Mouse (Mus musculus) stomach, postnatal 0 days (tissue): Measurements from ENCODE around the gene Casq1. TPM values are rescaled to one million over a fixed set of nuclear protein-coding genes. Genes with fewer than 3 reads are reported as not detected.
"Not testable (repeated sequence)": the region's sequence is repeated elsewhere in the genome, so short reads cannot be mapped to it uniquely, and the experiment has no call there.

Experiments used
- ATAC-seq: fragments of 200-750 bp; cut with Nextera tagmentation; 2 replicates; pipeline ENCODE4 v1.8.0; 2017; ENCODE audit not compliant: low FRiP score, low TSS enrichment
- DNase-seq: peaks from one replicate; pipeline ENCODE4 v3.0.0-alpha.2; 2016; ENCODE audit warnings: low spot score
- H3K27ac ChIP-seq: fragments of 300-500 bp; sonication (generic); replicated peaks from 2 replicates; pipeline ENCODE4 v1.5.1; 2014; ENCODE audit warnings: mild to moderate bottlenecking, control low read depth
- H3K27me3 ChIP-seq: fragments of 300-500 bp; sonication (generic); 2 replicates; pipeline ENCODE4 v1.6.1; 2014; ENCODE audit warnings: low read length; ENCODE audit not compliant: control insufficient read depth, insufficient read depth
- H3K36me3 ChIP-seq: fragments of 300-500 bp; sonication (generic); 2 replicates; pipeline ENCODE4 v1.6.1; 2014; ENCODE audit warnings: low read length, mixed read lengths; ENCODE audit not compliant: control insufficient read depth, insufficient read depth
- H3K4me1 ChIP-seq: fragments of 300-500 bp; sonication (generic); replicated peaks from 2 replicates; pipeline ENCODE4 v1.6.1; 2014; ENCODE audit warnings: antibody characterized with exemption; ENCODE audit not compliant: control insufficient read depth, insufficient read depth
- H3K4me2 ChIP-seq: fragments of 300-500 bp; sonication (generic); replicated peaks from 2 replicates; pipeline ENCODE4 v1.6.1; 2014; ENCODE audit warnings: low read depth, mild to moderate bottlenecking, control low read depth, moderate library complexity
- H3K4me3 ChIP-seq: fragments of 300-500 bp; sonication (generic); 2 replicates; pipeline ENCODE4 v1.5.1; 2014; ENCODE audit warnings: low read depth, low read length, control low read depth
- H3K9ac ChIP-seq: fragments of 300-500 bp; sonication (generic); 2 replicates; pipeline ENCODE4 v1.6.1; 2014; ENCODE audit warnings: mild to moderate bottlenecking, low read length, control low read depth, mixed read lengths
- H3K9me3 ChIP-seq: fragments of 300-500 bp; sonication (generic); 2 replicates; pipeline ENCODE4 v1.6.1; 2016; ENCODE audit warnings: low read length; ENCODE audit not compliant: control insufficient read depth
- CTCF ChIP-seq: IDR thresholded peaks from 2 replicates; pipeline ENCODE4 v1.5.1; 2016; ENCODE audit warnings: antibody characterized with exemption, low read depth, mild to moderate bottlenecking, moderate library complexity
- EP300 ChIP-seq: optimal IDR thresholded peaks from 2 replicates; pipeline ENCODE3; 2016; ENCODE audit warnings: antibody characterized with exemption
- WGBS: fragments of 180-500 bp; shearing (Covaris S2); extraction: QIAGEN DNeasy Blood & Tissue Kit; methylation state at CpG from one replicate; pipeline ENCODE4 v1.1.7; 2014; 5-methylcytosine and 5-hydroxymethylcytosine counted together
- polyA plus RNA-seq: library from polyadenylated mRNA; unstranded; fragments of >200 nt; fragmentation: Nextera tagmentation; extraction: Ambion mirVana; gene quantifications from 2 replicates; pipeline ENCODE4 v1.2.1, GENCODE M21; 2015

Casq1 gene
- polyA plus RNA-seq, result 9.8 and 9.9 TPM in 2 replicates

DNA sequence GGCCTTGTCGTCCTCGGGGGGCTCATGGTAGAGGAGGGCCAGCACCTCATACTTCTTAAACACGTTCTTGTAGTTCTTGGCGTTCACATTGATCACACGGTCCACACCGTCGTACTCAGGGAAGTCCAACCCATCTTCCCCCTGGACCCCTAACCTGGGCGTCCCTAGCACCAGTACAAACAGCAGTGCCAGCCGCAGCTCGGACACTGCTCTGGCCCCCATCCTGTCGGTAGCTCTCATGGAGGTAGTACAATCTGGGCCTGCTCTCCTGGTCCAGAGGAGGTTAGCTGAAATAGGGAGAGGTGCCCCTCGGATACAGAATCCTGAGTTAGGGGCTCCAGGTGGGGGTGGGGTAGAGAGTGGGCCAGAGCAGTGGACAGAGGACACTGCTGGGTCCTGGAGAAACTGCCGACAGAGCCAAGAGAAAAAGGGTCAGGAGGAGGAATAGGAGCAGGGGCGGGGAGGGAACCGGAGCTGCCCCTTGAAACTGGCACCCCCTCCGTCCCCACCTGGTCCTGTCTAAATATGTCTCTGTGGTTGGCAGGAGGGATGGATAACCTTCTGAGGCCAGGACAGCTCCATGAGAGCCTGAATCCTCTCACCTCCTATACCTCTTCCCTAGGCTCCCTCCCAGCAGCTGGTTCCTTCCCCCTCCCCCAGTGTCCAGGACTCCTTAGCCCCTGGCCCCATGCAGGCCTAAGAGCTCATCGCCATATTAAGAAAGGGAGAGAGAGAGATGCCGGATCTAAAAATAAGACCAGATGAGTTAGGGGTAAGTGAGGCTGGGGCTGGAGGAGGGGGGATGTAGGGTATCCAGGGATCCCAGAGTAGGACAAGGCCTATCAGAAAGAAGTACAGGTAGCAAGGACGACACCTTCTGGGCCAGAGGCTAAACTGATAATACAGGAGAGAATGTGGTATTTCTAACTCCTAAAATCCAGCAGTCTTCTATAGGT is at the start of gene Casq1:
TSS of gene Casq1 (minus strand) at position 418 of the 956 bp plus-strand sequence.
- no peaks in the 10 kb centered on the region for H3K9me3 ChIP-seq
- peaks cover 12% of the 10 kb centered on the region; the same call in 1 of the 2 replicates for H3K4me1 ChIP-seq
- no peak for ATAC-seq
- peak within 1 kb of the TSS; percentile 45; the same call in 1 of the 2 replicates for H3K27ac ChIP-seq
- H3K4me2 ChIP-seq, result peak within 1 kb of the TSS; percentile 14; the same call in 1 of the 2 replicates
- H3K27me3 ChIP-seq, result no peaks in the 10 kb centered on the region
- no peak within 1 kb of the TSS for H3K4me3 ChIP-seq
- H3K9ac ChIP-seq, result 0 out of 2 replicates have a peak within 1 kb of the TSS, but pooled peaks have one; percentile 27
- no peak for TF ChIP-seq CTCF
- no peak for TF ChIP-seq EP300
- DNase-seq, result no peak
- 77% methylated on average over 19 of the region's 19 CpGs for WGBS
- H3K36me3 ChIP-seq, result no peaks in the 10 kb centered on the region

DNA sequence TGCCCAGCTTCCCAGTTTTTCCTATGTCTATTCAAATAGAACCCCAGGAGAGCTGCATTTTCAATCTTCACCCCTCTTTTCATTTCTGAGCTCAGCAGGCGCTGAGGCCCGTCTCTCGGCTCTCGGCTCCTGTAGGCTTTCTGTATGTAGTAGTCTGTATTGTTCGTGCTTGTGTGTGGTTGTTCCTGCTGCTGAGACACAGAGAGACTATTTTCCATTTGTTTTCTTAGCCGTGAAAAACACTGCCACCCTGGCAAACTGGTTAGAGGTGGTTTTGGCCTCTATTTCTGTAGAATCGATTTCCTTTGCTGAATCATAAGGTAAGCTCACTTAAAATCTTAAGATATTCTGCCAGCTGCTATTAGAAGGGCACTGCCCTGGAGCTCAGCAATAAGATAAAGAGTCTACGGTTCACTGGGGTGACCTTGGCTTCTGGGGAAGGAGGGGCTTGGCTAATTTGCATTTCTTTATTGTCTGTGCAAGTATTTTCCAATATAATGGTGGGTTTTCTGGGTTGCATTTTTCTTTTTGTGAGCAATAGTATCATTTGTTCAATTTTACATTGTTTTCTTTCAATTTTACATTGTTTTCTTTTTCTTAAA is 41.9 kb upstream of the Casq1 start, which contains the start of gene Igsf8:
TSS of gene Igsf8 (plus strand) at position 165 of the 602 bp plus-strand sequence.
- no peak within 1 kb of the TSS for H3K27ac ChIP-seq
- no peak for ATAC-seq

DNA sequence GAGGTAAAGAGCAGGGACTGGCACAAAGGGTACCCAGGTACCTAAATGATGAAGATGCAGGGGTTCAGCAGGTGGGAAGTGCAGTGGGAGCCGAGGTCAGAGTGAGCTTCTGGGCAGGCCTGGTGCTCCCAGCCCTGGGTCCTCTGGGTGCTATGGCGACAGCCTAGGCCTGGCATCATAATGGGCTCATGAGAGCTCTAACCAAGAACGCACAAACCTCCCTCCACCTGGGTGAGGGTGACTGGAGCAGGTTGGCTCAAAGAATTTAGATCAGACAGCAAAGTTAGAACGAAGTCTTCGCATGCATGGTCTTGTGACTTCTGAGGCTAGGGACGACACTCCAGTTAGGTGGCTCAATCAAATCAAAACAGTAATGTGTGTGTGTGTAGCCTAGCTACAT is 38.6 kb upstream of the Casq1 start, which contains the start of gene Atp1a4:
TSS of gene Atp1a4 (minus strand) at position 101 of the 400 bp plus-strand sequence.
- 90% methylated on average over 6 of the region's 6 CpGs for WGBS
- ATAC-seq (no peak), DNase-seq (no peak)
- H3K36me3 ChIP-seq, result no peaks in the 10 kb centered on the region
- no peaks in the 10 kb centered on the region for H3K9me3 ChIP-seq
- H3K27me3 ChIP-seq, result no peaks in the 10 kb centered on the region
- H3K27ac ChIP-seq, result no peak within 1 kb of the TSS
- H3K4me1 ChIP-seq, result no peaks in the 10 kb centered on the region
- TF ChIP-seq EP300 (no peak), CTCF (no peak)
- H3K4me2 ChIP-seq, result no peak within 1 kb of the TSS
- no peak within 1 kb of the TSS for H3K4me3 ChIP-seq
- H3K9ac ChIP-seq, result no peak within 1 kb of the TSS

More for the DNA sequence above, 41.9 kb upstream of the Casq1 start, which contains the start of gene Igsf8:
- Histone ChIP-seq H3K4me3 (no peak within 1 kb of the TSS), H3K9me3 (no peaks in the 10 kb centered on the region), H3K4me1 (no peaks in the 10 kb centered on the region), H3K36me3 (no peaks in the 10 kb centered on the region), H3K9ac (no peak within 1 kb of the TSS), H3K4me2 (no peak within 1 kb of the TSS), H3K27me3 (no peaks in the 10 kb centered on the region)
- TF ChIP-seq CTCF (no peak), EP300 (no peak)
- DNase-seq, result no peak
- WGBS, result 64% methylated on average over 8 of the region's 8 CpGs

DNA sequence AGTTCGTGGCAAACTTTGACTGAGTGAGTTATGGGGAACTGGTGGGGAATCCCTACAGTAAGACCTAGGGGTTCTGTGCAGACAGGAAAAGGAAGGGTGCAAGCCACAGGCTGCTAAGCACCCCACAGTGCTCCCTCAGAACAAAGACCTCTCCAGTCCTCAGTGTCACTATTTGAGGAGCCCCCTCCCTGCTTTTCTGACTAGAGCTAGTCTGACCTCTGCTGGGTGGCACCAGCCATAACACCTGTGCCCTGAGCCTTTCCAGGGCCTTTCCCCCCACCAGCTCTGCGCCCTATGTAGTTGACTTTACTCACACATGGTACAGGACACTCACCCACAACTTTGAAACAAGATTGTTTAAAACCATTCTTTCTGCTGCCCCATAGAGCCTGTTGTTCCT is 28.0 kb upstream of the Casq1 start:
- Histone ChIP-seq H3K27me3 (no peaks in the 10 kb centered on the region), H3K4me1 (no peaks in the 10 kb centered on the region), H3K9ac (no peak overlapping the region), H3K4me3 (no peak overlapping the region), H3K9me3 (no peaks in the 10 kb centered on the region), H3K27ac (no peak overlapping the region), H3K4me2 (no peak overlapping the region), H3K36me3 (no peaks in the 10 kb centered on the region)
- DNase-seq, result no peak
- TF ChIP-seq CTCF, result peak; percentile 71
- no peak for TF ChIP-seq EP300
- no peak for ATAC-seq
- WGBS, result 47% methylated on average over 2 of the region's 2 CpGs

DNA sequence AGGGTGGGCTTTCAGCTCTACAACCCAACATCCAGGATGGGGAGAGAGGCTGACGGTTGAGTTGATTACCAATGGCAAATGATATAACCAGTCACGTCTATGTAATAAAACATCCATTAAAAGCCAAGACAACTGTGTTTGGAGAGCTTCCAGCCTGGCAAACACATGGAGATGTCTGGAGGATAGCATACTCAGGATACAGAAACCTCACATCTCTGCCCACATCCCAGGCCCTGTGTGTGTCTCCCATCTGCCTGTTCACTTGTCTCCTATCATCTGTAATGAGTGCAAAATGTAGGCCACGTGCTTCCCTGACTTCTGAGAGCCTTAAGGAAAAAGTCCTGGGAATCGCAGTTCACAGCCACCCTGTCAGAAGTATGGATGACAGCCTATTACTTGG is 27.5 kb upstream of the Casq1 start:
- Histone ChIP-seq H3K4me2 (no peak overlapping the region), H3K9me3 (no peaks in the 10 kb centered on the region), H3K27ac (no peak overlapping the region), H3K4me3 (no peak overlapping the region), H3K9ac (no peak overlapping the region), H3K27me3 (no peaks in the 10 kb centered on the region), H3K4me1 (no peaks in the 10 kb centered on the region), H3K36me3 (no peaks in the 10 kb centered on the region)
- TF ChIP-seq CTCF (no peak), EP300 (no peak)
- WGBS, result 67% methylated on average over 4 of the region's 4 CpGs
- ATAC-seq, result no peak
- DNase-seq, result no peak

DNA sequence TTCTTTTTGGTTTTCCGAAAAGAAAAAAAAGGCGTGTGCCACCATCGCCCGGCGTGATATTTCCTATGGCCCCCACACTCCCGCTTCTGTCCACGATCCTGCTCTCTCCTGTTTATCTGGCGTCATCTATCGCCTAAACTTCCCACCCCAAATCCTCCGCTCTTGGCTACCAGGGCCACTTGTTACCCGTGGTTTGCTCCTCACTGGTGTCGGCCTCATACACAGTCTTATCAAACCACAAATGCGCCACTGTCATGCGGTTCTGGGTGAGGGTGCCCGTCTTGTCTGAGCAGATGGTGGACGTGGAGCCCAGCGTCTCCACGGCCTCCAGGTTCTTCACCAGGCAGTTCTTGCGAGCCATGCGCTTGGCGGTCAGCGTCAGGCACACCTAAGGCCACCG is 25.0 kb upstream of the Casq1 start:
- H3K36me3 ChIP-seq, H3K9me3 ChIP-seq, H3K4me1 ChIP-seq, H3K9ac ChIP-seq, DNase-seq, ATAC-seq, H3K27ac ChIP-seq, H3K27me3 ChIP-seq: not testable (repeated sequence)
- WGBS, result 49% methylated on average over 23 of the region's 23 CpGs
- H3K4me3 ChIP-seq, result peak overlapping the region; percentile 6; the same call in 1 of the 2 replicates
- 0 out of 2 replicates have a peak overlapping the region, but pooled peaks have one; percentile 8 for H3K4me2 ChIP-seq
